Mouse (Mus musculus): ENCODE measurements at regions not wholly inside any gene's neighbourhood (a gene's known extent, or its start where the extent isn't known, plus 50 kb on each side); places are given as distances from the start of the nearest gene placed in this dataset.

- TF ChIP-seq CTCF (conservative IDR thresholded peaks at IDR 0.05; ENCODE audit: insufficient read depth, insufficient read length, low read depth, low read length) (no peak), POLR2A (IDR thresholded peaks at IDR 0.05; ENCODE audit: low read depth, low read length) (no peak)
These were observed 136.1 kb upstream of the Ahr start for GRCm38 (mm10) chr12:35670980-35671379.
